Mouse (Mus musculus) heart, adult 9 months (tissue): ENCODE measurements around the gene Sprr2a2.
"Not testable (repeated sequence)": the region's sequence is repeated elsewhere in the genome, so short reads cannot be mapped to it uniquely, and the experiment has no call there.

Experiments
- DNase-seq, 2 experiments: peaks; one replicate each; pipeline ENCODE4 v3.0.0; 2022; ENCODE audit warnings: low spot score in 2 of 2

Gene Sprr2a2

DNA sequence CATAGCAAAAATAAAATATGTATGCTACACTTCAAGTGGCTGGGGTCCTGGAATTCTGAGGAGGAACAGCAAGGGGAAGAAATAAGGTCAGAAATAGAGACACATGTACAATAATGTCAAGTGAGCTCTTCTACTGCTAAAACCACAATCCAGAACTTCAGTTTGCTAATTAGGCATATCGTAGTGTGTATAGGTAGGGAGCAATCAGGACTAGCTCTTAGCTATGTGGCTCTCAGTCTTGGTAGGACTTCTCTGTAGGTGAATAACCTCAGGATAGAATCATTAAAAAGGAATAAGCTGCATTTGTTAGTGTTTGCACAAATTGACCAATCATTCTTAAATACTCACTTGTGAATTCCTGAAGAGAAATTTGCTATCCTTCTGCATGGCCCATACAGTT, 58.3 kb downstream of the Sprr2a2 start:
- DNase-seq: not testable (repeated sequence)

DNA sequence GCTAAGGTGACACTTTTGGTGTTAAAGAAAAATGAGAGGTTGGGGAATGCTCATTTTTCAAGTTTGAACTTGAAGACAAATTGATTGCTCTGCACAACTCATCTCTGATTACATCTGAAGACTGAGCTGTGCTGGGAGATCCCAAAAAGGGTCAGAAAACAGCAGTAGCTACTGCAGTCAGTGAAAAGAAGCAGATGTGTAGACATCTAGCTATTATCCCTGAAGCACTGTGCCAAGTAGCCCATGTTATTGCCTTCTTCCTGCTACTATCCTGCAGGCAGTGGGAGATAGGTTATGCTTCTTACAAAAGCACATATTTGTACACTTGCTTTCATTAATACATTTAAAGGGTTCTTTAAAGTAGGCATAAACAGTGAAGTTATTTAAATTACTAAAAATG, 63.9 kb downstream of the Sprr2a2 start:
- not testable (repeated sequence) for DNase-seq

DNA sequence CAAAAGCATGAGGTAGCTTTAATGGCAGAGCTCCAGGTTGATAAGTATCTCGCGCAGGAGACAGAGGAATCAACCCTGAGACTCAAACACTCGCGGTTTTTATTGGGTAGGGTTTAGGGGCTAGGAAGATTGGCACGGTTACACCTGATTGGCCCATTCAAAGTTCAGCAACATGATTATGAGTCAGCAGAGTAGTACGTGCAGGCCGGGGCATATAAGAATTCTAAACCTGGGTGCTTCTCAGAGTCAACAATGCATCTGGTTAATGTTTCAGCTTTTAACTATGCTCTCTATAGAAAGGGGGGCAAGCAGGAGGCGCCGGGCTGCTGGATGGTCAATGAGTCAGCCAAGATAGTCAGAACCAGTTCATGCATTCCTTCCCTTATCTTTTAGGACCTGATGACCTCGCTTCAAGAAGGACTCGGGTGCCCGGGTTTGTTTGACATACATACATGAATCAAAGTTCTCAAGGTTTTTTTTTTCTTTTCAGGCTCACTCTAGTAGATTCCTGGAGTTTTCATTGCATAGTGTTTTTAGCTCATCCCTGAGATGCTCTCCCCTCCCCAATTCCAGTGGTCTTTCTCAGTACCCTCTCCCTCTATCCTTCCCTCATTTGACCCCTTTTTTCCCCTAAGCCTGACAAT, 65.4 kb downstream of the Sprr2a2 start:
- not testable (repeated sequence) for DNase-seq

DNA sequence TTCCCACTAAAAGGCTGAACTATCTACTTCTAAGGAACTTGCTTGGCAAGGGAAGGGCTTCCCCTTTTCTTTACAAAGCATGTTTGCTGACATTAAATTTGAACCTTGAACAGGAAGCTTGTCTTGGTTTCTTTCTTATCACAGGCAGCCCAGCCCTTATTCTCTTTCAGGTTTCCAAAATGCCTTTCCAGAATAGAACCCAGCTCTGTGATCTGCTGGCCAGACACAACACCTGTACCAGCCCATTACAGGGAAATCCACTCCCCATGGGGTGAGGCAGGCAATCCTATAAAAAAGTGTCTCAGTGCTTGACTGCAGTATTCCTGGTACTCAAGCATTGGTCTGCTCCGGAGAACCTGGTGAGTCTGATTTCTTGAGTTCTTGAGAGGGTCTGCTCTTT, 69.4 kb downstream of the Sprr2a2 start, which contains the start of gene Sprr2a3:
Sprr2a3 (plus strand) TSS at position 317 of the 400 bp plus-strand sequence.
- DNase-seq: not testable (repeated sequence)

DNA sequence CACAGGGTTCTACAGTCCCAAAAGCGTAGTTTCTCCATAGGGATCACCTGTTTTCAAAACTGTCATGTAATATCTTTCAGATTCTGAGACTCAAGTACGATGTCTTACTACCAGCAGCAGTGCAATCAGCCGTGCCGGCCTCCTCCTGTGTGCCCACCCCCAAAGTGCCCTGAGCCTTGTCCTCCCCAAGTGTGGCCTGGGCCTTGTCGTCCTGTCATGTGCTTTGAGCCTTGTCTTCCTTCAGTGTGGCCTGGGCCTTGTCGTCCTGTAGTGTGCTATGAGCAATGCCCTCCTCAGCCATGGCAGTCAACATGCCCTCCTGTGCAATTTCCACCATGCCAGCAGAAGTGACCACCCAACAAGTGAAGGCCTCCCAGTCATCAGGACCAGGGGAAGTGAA, 72.8 kb downstream of the Sprr2a2 start:
- DNase-seq: not testable (repeated sequence)
